Mouse (Mus musculus) layer of hippocampus, adult 11-12 months (tissue): Measurements from ENCODE around the gene Rai14.

ENCODE experiments used
- DNase-seq: peaks from one replicate; pipeline ENCODE4 v3.0.0; 2022; ENCODE audit warnings: low spot score

The Rai14 gene

GRCm38 (mm10) chr15:10611040-10611439 lies 103.4 kb downstream of the Rai14 start:
- DNase-seq = no peak

GRCm38 (mm10) chr15:10609107-10609506 lies 105.3 kb downstream of the Rai14 start:
- DNase-seq = peak; percentile 32

- no peak for DNase-seq
These were observed 105.8 kb downstream of the Rai14 start for GRCm38 (mm10) chr15:10608508-10609098.

- DNase-seq = no peak
These were observed 115.0 kb downstream of the Rai14 start for GRCm38 (mm10) chr15:10599413-10599812.

- DNase-seq = no peak
These were observed 115.9 kb downstream of the Rai14 start for GRCm38 (mm10) chr15:10598259-10599225.

GRCm38 (mm10) chr15:10596871-10597270 lies 117.6 kb downstream of the Rai14 start:
- DNase-seq = no peak

- no peak for DNase-seq
These were observed 119.0 kb downstream of the Rai14 start for GRCm38 (mm10) chr15:10595408-10595807.

- no peak for DNase-seq
These were observed 119.5 kb downstream of the Rai14 start for GRCm38 (mm10) chr15:10594910-10595309.

GRCm38 (mm10) chr15:10593094-10593493 lies 121.3 kb downstream of the Rai14 start:
- no peak for DNase-seq

- DNase-seq = no peak
These were observed 127.9 kb downstream of the Rai14 start for GRCm38 (mm10) chr15:10586565-10586964.

- DNase-seq = no peak
These were observed 129.9 kb downstream of the Rai14 start for GRCm38 (mm10) chr15:10584359-10585187.

- peak; percentile 30 for DNase-seq
These were observed 131.0 kb downstream of the Rai14 start for GRCm38 (mm10) chr15:10583408-10583807.

- no peak for DNase-seq
These were observed 135.3 kb downstream of the Rai14 start for GRCm38 (mm10) chr15:10579159-10579558.

- DNase-seq = no peak
These were observed 147.9 kb downstream of the Rai14 start for GRCm38 (mm10) chr15:10566486-10566885.

- DNase-seq = no peak
These were observed 150.2 kb downstream of the Rai14 start for GRCm38 (mm10) chr15:10564201-10564600.

GRCm38 (mm10) chr15:10562281-10562680 lies 152.1 kb downstream of the Rai14 start:
- no peak for DNase-seq

GRCm38 (mm10) chr15:10560005-10560404 lies 154.4 kb downstream of the Rai14 start:
- no peak for DNase-seq

- DNase-seq = no peak
These were observed 156.0 kb downstream of the Rai14 start, which contains the start of gene Ttc23l for GRCm38 (mm10) chr15:10558465-10558864. Gene Ttc23l (minus strand): TSS chr15:10558668.

GRCm38 (mm10) chr15:10554336-10554735 lies 160.1 kb downstream of the Rai14 start:
- no peak for DNase-seq

GRCm38 (mm10) chr15:10540271-10541088 lies 173.9 kb downstream of the Rai14 start:
- no peak for DNase-seq

GRCm38 (mm10) chr15:10535969-10536368 lies 178.5 kb downstream of the Rai14 start:
- no peak for DNase-seq
